Mouse (Mus musculus): ENCODE results near the gene Otx2. TPM values are rescaled to one million over a fixed set of nuclear protein-coding genes. Genes with fewer than 3 reads are reported as not detected.
"Not testable (repeated sequence)": the region's sequence is repeated elsewhere in the genome, so short reads cannot be mapped to it uniquely, and the experiment has no call there.

Gene Otx2
- total RNA-seq, 2 experiments from 2014 or later = 0.16 to 0.39 TPM

DNA sequence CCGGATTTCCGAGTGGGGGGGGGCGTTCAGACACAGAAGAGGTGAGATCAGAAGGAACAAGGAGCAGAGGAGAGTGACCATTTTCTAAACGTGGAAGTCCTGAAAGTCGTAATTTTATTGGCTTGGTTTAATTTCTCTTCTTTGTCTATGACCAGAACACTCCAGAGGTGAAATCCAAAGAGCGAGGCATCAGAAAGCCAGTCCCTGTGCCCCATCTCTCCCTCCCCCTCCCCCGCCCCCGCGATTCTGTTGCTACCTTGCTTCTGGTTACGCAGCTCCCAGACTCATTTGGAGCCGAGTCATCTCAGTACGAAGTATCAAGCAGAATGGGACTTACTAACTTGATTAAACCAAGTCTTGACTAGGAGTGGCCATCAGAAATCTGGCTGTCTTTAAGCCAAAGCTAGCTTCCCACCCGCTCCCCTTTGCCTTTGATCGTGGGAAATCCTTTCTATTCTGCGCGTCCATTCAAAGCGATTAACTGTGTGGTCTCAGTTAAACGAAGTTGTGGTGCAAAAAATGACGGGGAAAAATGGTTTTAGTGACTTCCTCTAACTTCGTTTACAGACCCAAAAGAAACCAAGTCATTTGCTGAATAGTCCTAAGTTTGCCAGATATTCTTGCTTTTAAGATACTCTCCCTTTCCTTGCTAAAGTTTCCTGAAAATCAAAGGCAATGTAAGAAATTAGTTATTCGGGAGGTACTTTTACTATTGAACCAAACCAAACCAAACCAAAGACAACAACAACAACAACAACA lies 17.6 kb downstream of the Otx2 start:
- intact Hi-C loops (cut with DNase I) = loop anchor here (5.0 kb wide), 1 partner anchor 81 kb away; no protein-coding TSS in a partner anchor
- DNase-seq (ENCODE audit: low spot score in 2 of 2) = no peak

DNA sequence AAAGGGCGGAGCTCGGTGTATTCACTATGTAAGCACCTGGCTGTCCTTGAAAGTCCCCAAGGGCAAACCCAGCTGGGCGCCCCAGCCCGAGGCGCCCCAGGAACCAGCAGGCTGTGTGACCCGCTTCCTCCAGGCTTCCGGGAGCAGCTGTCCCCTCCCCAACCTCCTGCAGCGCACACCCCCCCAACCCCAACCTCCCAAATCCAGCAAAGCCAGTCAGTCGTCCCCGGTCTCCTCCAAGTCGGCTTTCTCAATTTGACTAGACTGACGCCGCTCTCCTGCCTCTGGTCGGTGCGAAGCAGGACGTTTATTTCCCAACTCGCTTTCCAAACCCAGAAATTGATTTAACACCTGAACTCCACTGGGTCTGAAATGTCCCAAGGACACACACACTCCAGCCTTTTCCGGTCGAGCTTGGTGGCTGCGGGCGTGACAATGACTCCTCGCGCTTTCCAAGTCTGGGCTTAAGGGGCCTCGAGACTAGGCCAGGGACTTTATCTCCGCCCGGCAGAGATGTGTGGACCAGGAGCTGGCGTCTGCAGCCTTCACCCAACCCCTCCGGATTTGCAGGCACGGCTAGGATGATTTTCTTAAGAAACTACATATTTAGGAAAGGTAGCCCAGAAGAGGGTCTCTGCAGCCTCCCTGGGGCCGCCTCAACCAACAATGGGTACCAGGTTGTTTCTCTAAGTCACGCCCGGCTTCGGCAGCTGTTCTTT lies 18.4 kb downstream of the Otx2 start:
- intact Hi-C loops (cut with DNase I) = loop anchor here (5.0 kb wide), 1 partner anchor 82 kb away; no protein-coding TSS in a partner anchor
- no peak for DNase-seq (ENCODE audit: low spot score in 2 of 2)

DNA sequence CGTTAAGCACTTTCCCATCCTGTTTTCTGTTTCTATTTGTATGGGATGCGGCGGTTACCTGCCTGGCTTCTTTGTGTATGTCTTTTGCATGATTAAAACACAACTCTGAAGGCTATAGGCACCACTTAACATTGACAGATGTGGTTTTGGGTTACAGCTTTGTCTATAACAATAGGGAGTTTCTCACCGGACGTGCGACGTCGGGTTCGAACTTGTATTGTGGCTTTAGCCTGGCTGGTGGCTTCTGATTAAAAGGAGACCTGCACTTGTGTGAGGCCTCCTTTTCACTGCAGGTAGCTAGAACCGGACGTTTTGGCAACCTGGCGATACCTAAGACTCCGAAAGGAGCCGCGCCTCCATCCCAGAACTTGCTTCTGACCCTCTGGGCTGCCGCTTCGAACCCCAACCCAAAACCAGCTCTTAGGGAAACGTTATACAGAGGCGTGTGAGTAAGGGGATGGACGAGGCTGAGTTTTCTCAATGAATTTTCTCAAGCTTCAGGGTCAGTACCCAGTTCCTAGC lies 19.0 kb downstream of the Otx2 start:
- intact Hi-C loops (cut with DNase I) = loop anchor here (5.0 kb wide), 1 partner anchor 83 kb away; no protein-coding TSS in a partner anchor
- DNase-seq (ENCODE audit: low spot score in 2 of 2) = no peak

DNA sequence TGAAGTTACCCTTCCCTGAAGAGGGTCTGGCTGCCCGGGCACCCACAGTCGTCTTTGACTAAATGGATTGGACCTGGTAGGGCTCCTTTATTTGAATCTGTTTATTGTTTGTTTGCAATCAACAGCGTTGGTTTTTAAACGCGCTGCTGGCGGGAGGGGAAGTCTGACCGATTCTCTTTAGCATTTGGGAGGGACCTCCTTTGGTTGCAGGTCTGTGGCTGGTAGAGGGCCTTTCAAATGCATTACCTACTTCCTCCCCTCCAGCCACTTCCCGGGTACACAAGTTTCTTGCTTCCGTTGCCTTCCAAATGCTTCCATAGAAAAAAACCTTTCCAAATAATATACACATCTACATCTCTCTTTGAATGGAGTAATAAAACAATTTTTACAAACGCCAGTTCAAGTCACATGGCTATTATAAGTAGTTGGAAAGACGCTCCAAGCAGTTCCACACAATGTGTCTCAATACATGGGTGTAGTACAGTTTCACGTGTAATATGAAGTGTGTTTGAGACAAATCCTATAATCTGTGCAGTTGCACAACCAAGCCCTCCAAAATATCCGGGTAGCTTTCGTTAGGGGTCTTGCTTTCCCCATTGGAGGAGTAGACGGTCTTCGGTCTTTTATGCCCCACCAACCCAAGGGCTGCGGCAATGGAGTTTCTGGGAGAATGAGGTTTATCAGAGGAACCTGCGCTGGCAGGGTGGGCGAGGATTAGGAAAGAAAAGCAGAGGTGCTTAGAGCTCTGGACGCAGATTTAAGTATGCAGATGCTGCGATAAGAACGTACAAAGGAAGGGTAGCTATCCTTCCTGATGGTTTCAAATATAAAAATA lies 19.7 kb downstream of the Otx2 start:
- intact Hi-C loops (cut with DNase I) = no loop called here
- no peak for DNase-seq (ENCODE audit: low spot score in 2 of 2)

DNA sequence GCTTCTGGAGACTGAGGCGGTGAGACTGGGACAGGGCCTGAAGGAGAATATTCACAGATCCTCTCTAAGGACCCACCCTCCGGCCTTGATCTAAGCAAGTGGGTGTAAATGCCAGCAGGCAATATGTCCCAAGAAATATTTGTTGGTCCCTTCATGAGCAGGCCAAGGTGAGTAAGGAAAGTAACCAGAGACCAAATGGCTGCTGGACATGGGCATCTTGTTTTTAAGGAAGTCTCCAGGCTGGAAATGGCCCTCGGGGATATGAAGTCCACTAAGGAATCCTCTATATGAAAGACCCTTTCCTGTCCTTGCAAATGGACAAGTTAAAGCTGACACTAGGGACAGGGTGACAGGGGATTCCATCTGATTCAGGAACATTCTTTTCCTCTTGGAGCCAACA lies 20.5 kb downstream of the Otx2 start:
- intact Hi-C loops (cut with DNase I) = no loop called here
- no peak for DNase-seq (ENCODE audit: low spot score in 2 of 2)

DNA sequence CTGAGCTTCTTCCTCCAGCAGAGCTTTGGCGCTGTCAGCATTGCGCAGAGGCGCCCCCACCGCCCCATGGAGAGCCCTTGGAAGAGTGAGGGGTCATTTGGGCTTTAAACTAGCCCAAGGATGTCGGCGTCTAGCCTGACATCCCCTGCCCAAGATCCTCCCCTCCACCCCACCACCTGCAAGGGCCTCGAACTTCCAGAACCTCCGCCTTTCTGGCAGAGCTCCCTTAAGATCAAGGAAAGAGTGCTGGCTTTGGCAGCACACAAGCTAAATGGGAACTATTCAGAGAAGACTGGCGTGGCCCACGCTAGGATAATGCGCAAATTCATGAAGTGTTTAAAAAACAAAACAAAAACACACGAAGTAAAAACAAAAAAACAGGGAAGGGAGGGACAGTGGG lies 21.4 kb downstream of the Otx2 start:
- no peak for DNase-seq (ENCODE audit: low spot score in 2 of 2)
- intact Hi-C loops (cut with DNase I) = no loop called here

DNA sequence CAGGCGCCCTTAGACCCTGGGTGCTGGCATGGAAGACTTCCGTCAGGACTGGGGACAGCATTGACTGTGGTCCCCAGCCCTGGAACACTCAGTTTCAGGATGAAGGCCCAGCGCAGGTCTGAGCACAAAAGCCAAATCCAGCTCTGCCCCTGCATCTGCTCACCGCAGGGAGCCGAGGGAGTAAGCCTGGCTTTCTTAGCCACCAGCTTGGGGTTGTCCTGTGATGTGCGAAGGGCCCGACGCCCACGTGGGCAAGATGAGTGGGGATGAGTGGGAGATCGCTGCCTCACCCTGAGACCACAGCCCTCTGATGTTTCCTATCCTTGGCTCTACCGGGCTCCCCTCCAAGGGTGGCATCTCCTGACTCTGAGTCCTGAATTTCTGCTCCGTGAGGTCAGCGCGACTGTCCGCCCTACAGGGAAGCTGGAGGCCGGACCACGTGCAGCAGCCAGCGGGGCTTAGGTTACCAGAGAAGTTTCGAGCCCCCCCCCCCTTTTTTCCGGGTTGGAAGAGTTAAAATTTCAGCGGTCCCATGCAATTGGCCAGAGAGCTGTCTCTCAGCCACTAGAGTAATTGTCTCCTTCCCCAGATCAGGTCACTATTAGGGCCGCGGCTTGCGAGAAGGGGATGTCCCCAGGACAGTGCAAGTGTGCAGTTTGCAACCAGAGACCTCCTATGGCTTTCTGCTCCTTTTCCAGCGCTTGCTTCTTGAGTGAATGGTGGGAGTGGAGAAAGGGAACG lies 22.0 kb downstream of the Otx2 start:
- DNase-seq (ENCODE audit: low spot score in 2 of 2) = no peak
- intact Hi-C loops (cut with DNase I) = no loop called here

DNA sequence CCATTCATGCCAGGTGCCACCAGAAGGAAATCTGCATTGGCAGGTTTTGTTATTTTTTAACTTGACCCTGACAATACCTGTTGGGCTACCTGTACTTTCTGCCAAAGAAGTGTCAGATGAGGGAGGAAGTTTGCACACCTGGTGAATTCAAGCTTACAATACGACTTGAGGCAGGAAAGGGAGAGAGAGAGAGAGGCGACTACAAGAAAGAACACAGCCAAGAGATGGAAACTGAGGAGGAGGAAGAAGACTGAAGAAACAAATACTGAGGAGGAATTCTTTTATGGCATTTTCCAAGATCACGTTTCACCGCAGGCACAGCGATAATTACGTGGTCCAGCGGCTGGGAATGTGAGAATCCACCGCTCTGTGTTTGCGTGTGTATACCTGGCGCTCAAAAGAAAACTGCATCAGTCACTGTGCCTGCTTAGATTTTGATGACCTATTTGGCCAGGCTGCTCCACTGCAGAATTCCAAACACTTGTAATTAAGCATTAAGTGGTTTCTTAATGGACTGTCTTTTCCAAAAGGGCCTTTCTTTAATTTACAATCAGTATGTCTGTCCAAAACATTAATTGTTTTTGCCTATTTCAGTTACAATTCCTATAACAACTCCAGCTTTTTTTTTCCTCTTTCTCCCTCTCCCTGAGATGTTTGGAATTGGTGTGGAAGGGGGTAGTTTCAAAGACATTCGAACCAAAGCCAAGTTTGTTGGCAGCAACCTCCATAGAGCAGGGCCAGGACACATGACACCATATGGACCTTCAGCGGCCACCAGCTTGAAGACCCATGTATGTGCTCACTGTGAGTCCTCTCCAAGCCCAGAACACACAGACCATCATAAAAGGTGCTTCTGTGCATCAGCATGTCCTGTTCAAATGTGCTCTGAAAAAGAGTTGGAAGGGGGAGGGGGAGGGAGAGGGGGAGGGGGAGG lies 31.9 kb downstream of the Otx2 start:
- no peak for DNase-seq (ENCODE audit: low spot score in 2 of 2)
- intact Hi-C loops (cut with DNase I) = no loop called here

DNA sequence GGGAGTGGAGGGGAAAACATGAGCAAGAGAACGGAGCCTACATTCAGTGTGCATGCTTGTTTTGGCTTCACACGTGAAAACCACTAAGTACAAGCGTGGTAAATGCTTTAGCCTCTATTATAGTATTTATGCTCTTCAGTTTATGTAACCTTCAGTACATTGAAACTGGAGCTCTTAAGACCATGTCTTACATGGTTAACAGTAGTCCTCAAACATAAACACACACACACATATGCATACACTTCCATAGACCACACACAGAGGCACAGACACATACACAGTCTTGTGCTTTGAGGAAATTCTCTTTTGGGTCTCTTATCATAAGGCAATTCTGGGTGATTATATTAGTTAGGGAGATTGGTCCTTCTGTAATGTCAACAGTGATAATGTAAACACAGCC lies 40.5 kb downstream of the Otx2 start:
- no peak for DNase-seq (ENCODE audit: low spot score in 2 of 2)
- intact Hi-C loops (cut with DNase I) = no loop called here

DNA sequence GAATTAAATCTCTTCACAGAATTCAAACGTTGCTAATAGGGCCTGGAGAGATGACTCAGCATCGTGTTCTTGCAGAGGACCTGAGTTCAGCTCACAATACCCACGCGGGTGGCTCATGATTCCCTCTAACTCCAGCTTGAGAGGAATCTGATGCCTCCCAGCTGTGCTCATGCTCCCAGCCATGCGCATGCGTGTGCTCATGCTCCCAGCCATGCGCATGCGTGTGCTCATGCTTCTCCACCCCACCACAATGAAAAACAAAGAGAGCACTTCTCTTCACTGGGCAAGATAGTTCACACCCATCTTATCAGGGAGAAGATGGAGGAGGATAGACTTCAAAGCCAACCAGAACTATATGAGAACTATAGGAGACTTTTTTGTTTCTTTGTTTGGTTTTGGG lies 41.3 kb downstream of the Otx2 start:
- intact Hi-C loops (cut with DNase I) = no loop called here
- DNase-seq (ENCODE audit: low spot score in 2 of 2) = no peak

DNA sequence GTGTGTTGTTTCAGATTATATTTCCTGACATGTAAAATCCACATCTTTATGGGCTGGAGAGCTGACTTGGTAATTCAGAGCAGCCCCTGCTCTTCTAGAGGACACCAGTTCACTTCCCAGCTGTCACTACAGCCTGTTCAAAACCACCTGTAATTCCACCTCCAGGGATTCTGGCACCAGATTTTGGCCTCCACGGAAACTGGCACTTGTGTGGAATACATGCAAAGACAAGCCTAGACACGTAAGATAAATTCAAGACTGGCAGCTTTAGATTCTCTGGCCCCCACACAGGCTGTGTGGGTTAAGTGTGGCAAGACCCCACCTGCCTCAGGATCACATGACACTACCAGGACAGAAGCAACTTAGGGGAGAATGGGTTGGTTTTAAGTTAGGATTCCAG lies 42.1 kb downstream of the Otx2 start:
- intact Hi-C loops (cut with DNase I) = no loop called here
- DNase-seq (ENCODE audit: low spot score in 2 of 2) = no peak

DNA sequence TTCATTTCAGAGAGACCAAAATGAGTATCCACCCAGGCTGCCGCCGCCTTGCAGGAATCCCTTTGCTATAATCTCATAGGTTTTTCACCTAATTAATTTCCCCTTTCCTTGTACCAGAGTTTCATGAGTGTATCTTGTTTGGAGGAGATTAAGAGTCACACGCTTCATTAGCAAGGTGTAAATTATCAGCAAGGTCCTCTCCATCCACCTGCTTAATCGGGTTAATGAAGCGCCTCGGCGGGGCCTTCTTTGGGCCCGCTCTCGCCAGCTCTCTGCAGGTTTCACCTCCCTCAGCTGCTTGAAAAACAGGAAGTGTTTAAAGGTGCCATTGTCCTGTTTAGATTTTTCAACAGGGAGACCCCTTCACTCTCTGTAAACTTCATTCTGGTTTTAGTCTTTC lies 44.2 kb downstream of the Otx2 start:
- DNase-seq (ENCODE audit: low spot score in 2 of 2) = no peak
- intact Hi-C loops (cut with DNase I) = no loop called here

DNA sequence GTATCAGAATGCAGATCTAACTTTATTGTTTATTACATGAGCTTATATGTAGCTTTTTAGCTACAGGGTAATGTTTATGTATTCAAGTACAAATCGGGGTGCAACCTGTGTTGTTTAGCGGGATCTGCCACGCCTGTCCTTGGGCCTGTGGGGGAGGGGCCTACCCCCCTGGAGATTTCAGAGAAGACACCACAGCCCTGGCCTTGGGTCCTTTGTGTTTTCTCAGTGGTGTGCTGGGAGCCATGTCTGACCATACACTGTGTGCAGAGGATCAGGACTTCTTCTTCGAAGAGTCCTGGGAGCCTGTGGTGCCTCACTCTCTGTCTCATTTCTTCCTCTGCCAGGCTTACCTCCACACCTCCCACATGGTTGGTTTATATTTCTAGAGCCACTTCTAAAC lies 47.3 kb downstream of the Otx2 start:
- intact Hi-C loops (cut with DNase I) = no loop called here
- DNase-seq (ENCODE audit: low spot score in 2 of 2) = no peak

DNA sequence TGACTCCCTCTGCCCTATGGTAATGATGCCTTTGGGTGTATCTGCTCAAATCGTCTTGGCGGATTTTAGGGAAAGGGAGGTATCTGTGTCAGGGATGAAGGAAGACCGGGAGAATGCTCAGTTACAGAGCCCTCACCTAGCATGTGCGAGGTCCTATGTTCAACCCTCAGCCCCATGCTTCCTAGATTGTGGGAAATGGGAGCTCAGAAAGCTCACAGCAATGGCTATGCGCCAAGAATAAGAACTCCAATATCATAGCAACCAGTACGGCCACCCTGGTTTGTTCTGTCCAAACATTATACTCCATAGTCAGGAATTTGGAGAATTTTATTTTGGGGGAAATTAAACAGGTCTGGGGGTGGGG lies 48.3 kb downstream of the Otx2 start:
- intact Hi-C loops (cut with DNase I) = no loop called here
- DNase-seq (ENCODE audit: low spot score in 2 of 2) = no peak

DNA sequence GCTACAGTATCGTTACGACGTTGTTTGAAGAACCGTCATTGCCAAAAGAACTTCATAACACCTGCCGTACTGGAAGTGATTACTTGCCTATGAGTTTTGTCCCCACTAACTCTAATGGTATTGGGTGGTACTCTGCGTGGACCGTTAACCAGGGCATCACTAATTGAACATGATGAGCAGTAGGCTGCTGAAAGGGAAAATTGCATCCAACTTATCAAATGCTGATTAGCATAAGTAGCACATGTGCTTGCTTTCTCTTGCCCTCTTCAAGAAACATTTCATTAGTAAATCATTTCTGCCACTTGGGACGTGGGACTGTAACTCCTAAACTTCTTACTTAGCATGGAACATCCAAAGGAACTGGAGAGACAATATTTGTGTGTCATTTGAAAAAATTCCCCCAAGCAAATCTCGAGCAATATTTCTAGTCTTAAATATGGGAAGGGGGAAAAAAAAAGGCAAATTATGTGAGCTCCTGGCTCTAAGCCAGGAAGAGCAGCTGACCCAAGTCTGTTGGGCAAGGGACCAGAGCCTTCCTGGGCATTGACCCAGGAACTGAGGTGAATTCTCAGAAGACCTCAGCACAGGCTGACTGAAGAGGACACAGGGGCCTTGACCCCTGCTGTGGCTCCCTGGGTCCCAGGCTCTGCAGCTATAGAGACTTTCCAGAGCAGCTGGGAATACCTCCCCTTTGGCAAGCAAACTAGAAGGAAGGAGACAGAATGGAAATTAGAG lies 48.9 kb downstream of the Otx2 start:
- no peak for DNase-seq (ENCODE audit: low spot score in 2 of 2)
- intact Hi-C loops (cut with DNase I) = no loop called here

DNA sequence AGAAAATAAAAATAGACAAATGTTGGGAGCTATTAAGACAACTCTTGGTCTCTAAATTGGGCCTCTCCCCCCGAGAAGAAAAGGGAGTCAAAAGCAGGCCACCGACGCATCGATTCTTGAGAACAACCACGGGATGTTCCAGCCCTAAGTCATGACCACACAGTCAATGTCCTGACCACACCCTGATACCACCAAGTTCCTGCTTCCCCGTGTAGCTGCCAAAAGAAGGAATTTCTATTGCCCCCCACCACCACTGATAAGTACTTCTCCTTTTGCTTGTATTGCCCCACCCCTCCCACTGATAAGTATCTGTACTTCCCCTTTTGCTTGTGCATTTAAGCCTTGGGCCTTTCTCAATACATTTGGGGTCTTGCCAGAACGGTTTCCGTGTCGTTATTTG lies 50.9 kb downstream of the Otx2 start:
- DNase-seq (ENCODE audit: low spot score in 2 of 2); intact Hi-C loops (cut with DNase I): not testable (repeated sequence)

DNA sequence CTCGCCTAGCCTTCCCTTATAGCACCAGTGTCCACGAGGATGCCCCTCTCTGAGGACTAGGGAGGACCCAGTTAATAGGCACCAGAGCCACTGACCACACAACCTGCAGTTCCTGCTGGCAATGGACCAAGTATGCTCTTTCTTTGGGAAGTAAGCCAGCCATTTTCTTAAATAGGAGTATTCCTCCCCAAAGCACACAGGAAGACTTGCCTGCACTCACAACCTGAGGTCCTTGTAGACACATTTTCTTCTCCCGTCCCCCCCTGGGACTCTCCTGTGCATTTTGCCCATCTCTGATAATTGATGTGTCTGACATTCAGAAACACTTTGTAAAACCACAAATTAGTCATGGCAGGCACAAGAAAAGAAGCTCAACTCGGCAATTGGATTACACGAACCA lies 57.3 kb downstream of the Otx2 start:
- intact Hi-C loops (cut with DNase I) = no loop called here

More for the DNA sequence above, 57.3 kb downstream of the Otx2 start:
- no peak for DNase-seq (ENCODE audit: low spot score in 2 of 2)

Data from left cerebral cortex, postnatal 36 days (tissue).